Mouse (Mus musculus) embryo, embryonic 11 days (tissue): Measurements from ENCODE around the gene Gm14409.
"Not testable (repeated sequence)": the region's sequence is repeated elsewhere in the genome, so short reads cannot be mapped to it uniquely, and the experiment has no call there.

Experiments
- DNase-seq: peaks from one replicate; pipeline ENCODE4 v3.0.0-alpha.2; 2015

Gene Gm14409

GRCm38 (mm10) chr2:177266936-177267335, at the start of gene Gm14409:
Gene Gm14409 (minus strand): TSS chr2:177267036.
- DNase-seq, result not testable (repeated sequence)

GRCm38 (mm10) chr2:177309627-177310026, 42.8 kb upstream of the Gm14409 start:
- DNase-seq, result not testable (repeated sequence)

DNA sequence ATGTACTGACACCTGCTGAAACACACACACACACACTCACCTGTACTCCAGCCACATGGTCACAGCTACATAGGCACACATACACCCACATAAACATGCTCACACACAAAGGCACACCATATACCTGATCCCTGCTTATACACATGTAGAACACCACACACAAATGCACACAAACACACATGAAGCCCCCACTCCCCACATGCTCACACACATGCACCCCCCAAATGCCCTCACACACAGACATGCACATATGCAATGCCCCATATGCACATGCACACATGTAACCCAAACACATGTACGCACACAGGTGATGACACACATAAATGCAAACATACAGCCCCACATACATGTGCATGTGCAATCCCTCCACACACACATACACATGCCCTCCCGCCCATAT, 38.1 kb upstream of the Gm14409 start:
- DNase-seq, result not testable (repeated sequence)

- DNase-seq, result not testable (repeated sequence)
These were observed 16.9 kb upstream of the Gm14409 start for GRCm38 (mm10) chr2:177283701-177284100.

- DNase-seq, result not testable (repeated sequence)
These were observed 10.9 kb upstream of the Gm14409 start for GRCm38 (mm10) chr2:177277754-177278153.

DNA sequence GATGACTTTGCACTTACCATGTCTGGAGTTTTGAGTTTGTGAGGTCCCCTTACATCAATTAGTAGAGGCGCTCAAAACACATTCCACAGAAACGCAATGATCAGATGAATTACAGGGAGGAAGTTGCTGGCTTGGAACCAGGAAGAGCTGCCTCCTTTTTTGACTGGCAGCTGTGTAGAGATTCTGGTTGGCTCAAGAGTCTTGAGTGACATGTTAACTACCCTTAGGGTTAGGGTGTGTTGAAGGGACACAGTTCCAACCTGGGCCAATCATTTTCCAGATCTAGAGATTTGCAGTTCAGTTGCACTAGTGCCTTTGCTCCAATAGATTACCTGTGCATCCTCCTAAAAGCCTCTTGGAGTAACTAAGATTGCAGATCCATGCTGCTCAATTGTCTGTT, 5.4 kb upstream of the Gm14409 start:
- not testable (repeated sequence) for DNase-seq

DNA sequence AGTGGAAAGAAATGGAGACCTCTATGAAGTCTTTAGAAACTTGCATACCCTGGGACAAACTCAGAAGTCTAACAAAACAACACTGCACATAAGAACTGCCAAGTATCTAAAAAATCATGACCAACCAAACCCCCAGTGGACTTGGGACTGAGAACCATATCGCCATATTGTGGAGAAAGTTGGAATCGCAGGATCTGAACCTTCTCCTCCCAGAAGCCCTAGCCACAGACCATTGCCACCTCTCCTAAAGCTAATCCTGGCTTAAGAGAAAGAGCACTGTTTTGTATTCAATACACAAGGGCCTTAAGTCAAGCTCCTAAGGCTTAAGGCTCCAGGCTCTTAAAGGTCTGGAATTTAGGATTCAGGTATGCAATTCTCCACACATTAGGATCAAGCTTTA, 19.4 kb downstream of the Gm14409 start:
- not testable (repeated sequence) for DNase-seq

DNA sequence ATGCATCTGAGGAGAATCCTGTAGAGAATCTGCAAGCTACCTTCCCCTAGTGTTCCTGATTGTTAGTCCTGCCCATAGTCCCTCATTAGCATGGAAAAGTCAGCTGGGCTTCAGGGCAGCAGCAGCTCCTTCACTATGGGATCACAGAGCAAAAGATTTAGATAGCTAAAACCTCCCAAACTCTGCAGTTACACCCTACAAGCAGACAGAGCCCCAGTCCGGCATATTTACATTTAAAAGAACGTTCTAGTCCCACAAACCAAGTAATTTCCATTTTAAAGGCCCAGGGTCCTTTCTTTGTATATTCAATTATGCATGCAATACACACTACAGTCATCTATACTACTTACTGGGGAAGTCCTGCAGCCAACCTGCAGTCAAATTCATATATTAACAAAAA, 36.4 kb downstream of the Gm14409 start:
- DNase-seq, result not testable (repeated sequence)
